Mouse (Mus musculus): ENCODE measurements around the gene Rgs14.

DNA sequence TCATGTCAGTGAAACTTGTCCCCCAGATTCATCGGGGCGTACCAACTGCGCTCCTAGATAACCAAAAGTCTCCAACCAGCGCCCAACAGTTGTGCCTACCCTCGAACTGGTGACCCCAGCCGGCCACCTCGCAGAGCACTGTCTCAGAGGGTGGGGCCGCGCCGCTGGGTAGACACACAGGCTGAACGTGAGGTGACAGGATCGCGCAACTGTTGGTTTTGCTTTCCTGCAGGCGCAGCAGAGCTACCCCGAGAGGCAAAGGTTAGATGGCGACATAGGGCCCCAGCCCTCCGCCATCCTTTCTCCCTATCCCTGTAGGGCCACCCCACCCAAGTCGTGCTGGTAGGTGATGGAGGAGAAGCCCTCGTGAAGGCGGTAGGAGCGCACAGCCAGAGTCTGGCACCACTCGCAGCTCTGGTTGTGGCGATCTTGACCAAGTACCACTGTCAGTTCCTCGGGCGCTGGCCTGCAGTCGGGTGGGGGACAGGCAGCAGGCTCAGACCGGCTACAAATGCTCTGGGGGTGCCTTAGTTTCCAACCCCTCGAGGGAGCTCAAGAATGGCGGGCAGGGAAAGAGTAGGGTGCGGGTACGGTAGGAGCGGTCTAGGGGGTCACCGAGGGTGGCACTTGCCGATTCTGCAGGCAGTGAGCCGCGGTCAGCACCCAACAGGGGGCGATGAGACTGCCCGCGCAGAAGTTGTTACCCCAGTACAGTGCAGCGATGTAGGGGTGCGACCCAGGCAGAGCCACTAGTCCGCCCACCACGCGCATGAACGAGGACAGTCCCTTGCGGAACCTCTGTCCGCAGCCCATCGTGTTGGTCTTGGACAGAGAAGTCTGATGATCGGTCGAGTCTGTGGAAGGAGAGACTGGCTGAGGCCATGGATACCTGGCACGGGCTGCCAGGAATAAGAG is 50.7 kb downstream of the Rgs14 start:
- TF ChIP-seq CTCF (IDR thresholded peaks at IDR 0.05; ENCODE audit: low read depth, low read length) (peak; percentile 8), POLR2A (IDR thresholded peaks at IDR 0.05; ENCODE audit: insufficient read depth, low read length) (no peak)
